Mouse (Mus musculus) stomach, postnatal 0 days (tissue): ENCODE measurements around the gene Sgsm2. TPM values are rescaled to one million over a fixed set of nuclear protein-coding genes. Genes with fewer than 3 reads are reported as not detected.
"Not testable (repeated sequence)": the region's sequence is repeated elsewhere in the genome, so short reads cannot be mapped to it uniquely, and the experiment has no call there.

ENCODE experiments used
- ATAC-seq: fragments of 200-750 bp; cut with Nextera tagmentation; 2 replicates; pipeline ENCODE4 v1.8.0; 2017; ENCODE audit not compliant: low FRiP score, low TSS enrichment
- DNase-seq: peaks from one replicate; pipeline ENCODE4 v3.0.0-alpha.2; 2016; ENCODE audit warnings: low spot score
- H3K27ac ChIP-seq: fragments of 300-500 bp; sonication (generic); replicated peaks from 2 replicates; pipeline ENCODE4 v1.5.1; 2014; ENCODE audit warnings: mild to moderate bottlenecking, control low read depth
- H3K27me3 ChIP-seq: fragments of 300-500 bp; sonication (generic); 2 replicates; pipeline ENCODE4 v1.6.1; 2014; ENCODE audit warnings: low read length; ENCODE audit not compliant: control insufficient read depth, insufficient read depth
- H3K36me3 ChIP-seq: fragments of 300-500 bp; sonication (generic); 2 replicates; pipeline ENCODE4 v1.6.1; 2014; ENCODE audit warnings: low read length, mixed read lengths; ENCODE audit not compliant: control insufficient read depth, insufficient read depth
- H3K4me1 ChIP-seq: fragments of 300-500 bp; sonication (generic); replicated peaks from 2 replicates; pipeline ENCODE4 v1.6.1; 2014; ENCODE audit warnings: antibody characterized with exemption; ENCODE audit not compliant: control insufficient read depth, insufficient read depth
- H3K4me2 ChIP-seq: fragments of 300-500 bp; sonication (generic); replicated peaks from 2 replicates; pipeline ENCODE4 v1.6.1; 2014; ENCODE audit warnings: low read depth, mild to moderate bottlenecking, control low read depth, moderate library complexity
- H3K4me3 ChIP-seq: fragments of 300-500 bp; sonication (generic); 2 replicates; pipeline ENCODE4 v1.5.1; 2014; ENCODE audit warnings: low read depth, low read length, control low read depth
- H3K9ac ChIP-seq: fragments of 300-500 bp; sonication (generic); 2 replicates; pipeline ENCODE4 v1.6.1; 2014; ENCODE audit warnings: mild to moderate bottlenecking, low read length, control low read depth, mixed read lengths
- H3K9me3 ChIP-seq: fragments of 300-500 bp; sonication (generic); 2 replicates; pipeline ENCODE4 v1.6.1; 2016; ENCODE audit warnings: low read length; ENCODE audit not compliant: control insufficient read depth
- CTCF ChIP-seq: IDR thresholded peaks from 2 replicates; pipeline ENCODE4 v1.5.1; 2016; ENCODE audit warnings: antibody characterized with exemption, low read depth, mild to moderate bottlenecking, moderate library complexity
- EP300 ChIP-seq: optimal IDR thresholded peaks from 2 replicates; pipeline ENCODE3; 2016; ENCODE audit warnings: antibody characterized with exemption
- WGBS: fragments of 180-500 bp; shearing (Covaris S2); extraction: QIAGEN DNeasy Blood & Tissue Kit; methylation state at CpG from one replicate; pipeline ENCODE4 v1.1.7; 2014; 5-methylcytosine and 5-hydroxymethylcytosine counted together
- polyA plus RNA-seq: library from polyadenylated mRNA; unstranded; fragments of >200 nt; fragmentation: Nextera tagmentation; extraction: Ambion mirVana; gene quantifications from 2 replicates; pipeline ENCODE4 v1.2.1, GENCODE M21; 2015

Sgsm2 gene
- polyA plus RNA-seq, 1 experiment from 2014 or later: 3.4 TPM

GRCm38 (mm10) chr11:74822746-74823440 lies 74.0 kb downstream of the Sgsm2 start:
- Histone ChIP-seq H3K4me3 (no peak overlapping the region), H3K27me3 (no peaks in the 10 kb centered on the region), H3K9ac (no peak overlapping the region), H3K27ac (0 out of 2 replicates have a peak overlapping the region, but pooled peaks have one; percentile 40), H3K4me1 (no peaks in the 10 kb centered on the region), H3K4me2 (no peak overlapping the region), H3K9me3 (no peaks in the 10 kb centered on the region), H3K36me3 (peaks cover 3% of the 10 kb centered on the region; the same call in 1 of the 2 replicates)
- ATAC-seq (no peak), DNase-seq (peak; percentile 13)
- WGBS: 83% methylated on average over 7 of the region's 7 CpGs
- TF ChIP-seq EP300 (no peak), CTCF (no peak)

DNA sequence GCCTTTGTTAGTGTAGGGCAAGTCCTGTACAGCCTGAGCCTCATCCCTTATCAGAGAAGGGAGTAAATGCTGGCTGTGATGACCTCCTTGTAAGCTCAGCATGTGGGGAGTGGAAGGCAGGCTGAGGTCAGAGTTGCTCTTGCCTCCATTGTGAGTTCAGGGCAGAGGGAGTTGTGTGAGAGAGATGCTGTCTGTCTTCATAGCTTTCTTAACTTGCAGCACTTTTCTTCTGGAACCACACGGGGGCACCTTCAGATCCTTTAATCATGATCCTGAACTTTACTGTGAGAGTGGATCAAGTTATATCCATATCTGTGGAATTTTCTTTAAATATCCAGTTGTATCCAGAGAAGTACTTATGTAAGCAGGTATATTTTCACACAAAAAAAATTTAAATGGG lies 75.4 kb downstream of the Sgsm2 start:
- DNase-seq (peak; percentile 34), ATAC-seq (no peak)
- Histone ChIP-seq H3K4me1 (no peaks in the 10 kb centered on the region), H3K9me3 (no peaks in the 10 kb centered on the region), H3K4me3 (no peak overlapping the region), H3K27ac (no peak overlapping the region), H3K27me3 (no peaks in the 10 kb centered on the region), H3K4me2 (no peak overlapping the region), H3K36me3 (peaks cover 4% of the 10 kb centered on the region; the same call in 1 of the 2 replicates), H3K9ac (no peak overlapping the region)
- TF ChIP-seq EP300 (no peak), CTCF (peak; percentile 77)
- WGBS: 27% methylated on average over 1 of the region's 1 CpGs

- no peak overlapping the region for H3K4me3 ChIP-seq
- no peaks in the 10 kb centered on the region for H3K27me3 ChIP-seq
- H3K27ac ChIP-seq: no peak overlapping the region
- no peak overlapping the region for H3K9ac ChIP-seq
- H3K4me2 ChIP-seq: no peak overlapping the region
- no peaks in the 10 kb centered on the region for H3K4me1 ChIP-seq
- no peaks in the 10 kb centered on the region for H3K9me3 ChIP-seq
- DNase-seq (no peak), ATAC-seq (no peak)
- 66% methylated on average over 1 of the region's 1 CpGs for WGBS
- TF ChIP-seq EP300 (no peak), CTCF (no peak)
- peaks cover 4% of the 10 kb centered on the region; the same call in 1 of the 2 replicates for H3K36me3 ChIP-seq
Observed at GRCm38 (mm10) chr11:74820921-74821320, 75.9 kb downstream of the Sgsm2 start.

DNA sequence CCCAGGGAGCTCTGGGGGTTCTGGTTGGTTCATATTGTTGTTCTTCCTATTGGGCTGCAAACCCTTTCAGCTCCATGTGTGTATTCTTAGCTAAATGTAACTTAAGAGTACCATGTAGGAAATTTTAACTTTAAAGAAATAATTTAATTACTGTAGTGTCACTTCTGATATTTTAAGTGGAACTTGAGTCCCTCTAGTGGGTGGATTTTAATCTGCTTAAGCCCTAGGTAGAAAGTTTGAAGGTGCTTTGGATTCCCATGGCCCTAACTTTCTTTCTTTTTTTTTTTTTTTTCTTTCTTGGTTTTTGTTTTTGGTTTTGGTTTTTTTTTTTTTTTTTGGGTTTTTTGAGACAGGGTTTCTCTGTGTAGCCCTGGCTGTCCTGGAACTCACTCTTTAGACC lies 81.1 kb downstream of the Sgsm2 start:
- no peaks in the 10 kb centered on the region for H3K9me3 ChIP-seq
- ATAC-seq (no peak), DNase-seq (no peak)
- H3K27ac ChIP-seq: no peak overlapping the region
- no peak for TF ChIP-seq EP300
- peak; percentile 61 for TF ChIP-seq CTCF
- no peak overlapping the region for H3K9ac ChIP-seq
- no peak overlapping the region for H3K4me3 ChIP-seq
- peaks cover 4% of the 10 kb centered on the region; the same call in 1 of the 2 replicates for H3K36me3 ChIP-seq
- H3K4me2 ChIP-seq: no peak overlapping the region
- no peaks in the 10 kb centered on the region for H3K27me3 ChIP-seq
- H3K4me1 ChIP-seq: no peaks in the 10 kb centered on the region

DNA sequence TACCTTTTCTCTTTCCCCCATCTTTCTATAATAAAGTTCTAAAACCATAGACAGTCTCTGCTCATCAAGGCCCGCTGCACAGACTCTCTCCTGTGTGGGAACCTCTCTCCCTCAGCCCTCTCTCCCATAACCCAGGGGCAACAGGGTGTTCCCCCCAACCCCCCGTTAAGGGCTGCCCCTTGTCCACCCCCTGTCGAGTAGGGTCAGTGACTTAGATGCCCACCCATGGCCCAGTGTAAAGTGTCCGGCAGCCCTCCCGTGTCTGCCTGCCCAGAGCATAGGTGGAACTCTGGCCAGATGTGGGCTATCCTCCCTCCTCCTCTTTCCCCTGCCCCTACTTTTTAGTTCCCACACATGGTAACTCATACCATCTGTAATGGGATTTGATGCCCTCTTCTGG lies 85.3 kb downstream of the Sgsm2 start:
- Histone ChIP-seq H3K27me3 (no peaks in the 10 kb centered on the region), H3K4me1 (no peaks in the 10 kb centered on the region), H3K36me3 (peaks cover 3% of the 10 kb centered on the region; the same call in 1 of the 2 replicates), H3K4me3 (no peak overlapping the region), H3K9ac (no peak overlapping the region), H3K27ac (no peak overlapping the region), H3K4me2 (no peak overlapping the region), H3K9me3 (no peaks in the 10 kb centered on the region)
- WGBS: 57% methylated on average over 5 of the region's 5 CpGs
- TF ChIP-seq EP300 (no peak), CTCF (no peak)
- ATAC-seq (no peak), DNase-seq (no peak)

DNA sequence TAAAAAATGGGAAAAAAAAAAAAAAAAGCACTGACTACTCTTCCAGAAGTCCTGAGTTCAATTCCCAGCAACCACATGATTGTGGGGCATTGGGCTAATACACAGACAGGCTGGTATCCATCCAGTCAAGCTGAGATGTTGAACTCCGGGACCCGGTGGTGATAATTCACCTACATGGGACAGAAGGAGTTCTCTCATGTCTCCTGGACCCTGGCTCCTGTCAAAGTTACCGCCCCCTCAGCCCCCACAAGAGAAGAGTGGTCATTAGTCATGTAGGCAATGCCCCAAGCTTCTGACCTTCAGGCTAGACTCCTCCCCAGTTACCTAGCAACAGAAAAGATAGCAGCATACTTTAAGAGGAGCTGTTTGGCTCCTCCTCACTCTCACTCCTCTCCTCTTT lies 85.8 kb downstream of the Sgsm2 start:
- H3K9me3 ChIP-seq, H3K4me2 ChIP-seq, H3K36me3 ChIP-seq, H3K9ac ChIP-seq, H3K27me3 ChIP-seq, H3K4me1 ChIP-seq, DNase-seq, H3K4me3 ChIP-seq, H3K27ac ChIP-seq, ATAC-seq: not testable (repeated sequence)
- WGBS: 51% methylated on average over 3 of the region's 3 CpGs
